Mouse (Mus musculus) forebrain, embryonic 15.5 days (tissue): Measurements from ENCODE around the gene Hadhb. TPM values are rescaled to one million over a fixed set of nuclear protein-coding genes. Genes with fewer than 3 reads are reported as not detected.

Source experiments
- ATAC-seq: fragments of 200-750 bp; cut with Nextera tagmentation; replicated peaks from 2 replicates; pipeline ENCODE4 v1.8.0; 2017; ENCODE audit warnings: mild to moderate bottlenecking, moderate TSS enrichment, moderate library complexity
- H3K27ac ChIP-seq: fragments of 300-500 bp; sonication (generic); replicated peaks from 2 replicates; pipeline ENCODE4 v1.5.1; 2015; ENCODE audit warnings: mild to moderate bottlenecking, inconsistent platforms
- H3K27me3 ChIP-seq: fragments of 300-500 bp; sonication (generic); 2 replicates; pipeline ENCODE4 v1.6.1; 2015; ENCODE audit warnings: inconsistent platforms
- H3K36me3 ChIP-seq: fragments of 300-500 bp; sonication (generic); 2 replicates; pipeline ENCODE4 v1.6.1; 2015; ENCODE audit warnings: mild to moderate bottlenecking, inconsistent platforms
- H3K4me1 ChIP-seq: fragments of 300-500 bp; sonication (generic); 2 replicates; pipeline ENCODE4 v1.6.1; 2015; ENCODE audit warnings: inconsistent platforms
- H3K4me2 ChIP-seq: fragments of 300-500 bp; sonication (generic); replicated peaks from 2 replicates; pipeline ENCODE4 v1.6.1; 2015; ENCODE audit warnings: mild to moderate bottlenecking, inconsistent platforms
- H3K4me3 ChIP-seq: fragments of 300-500 bp; sonication (generic); 2 replicates; pipeline ENCODE4 v1.5.1; 2015; ENCODE audit warnings: mild to moderate bottlenecking, inconsistent platforms
- H3K9ac ChIP-seq: fragments of 300-500 bp; sonication (generic); replicated peaks from 2 replicates; pipeline ENCODE4 v1.6.1; 2015; ENCODE audit warnings: mild to moderate bottlenecking, inconsistent platforms
- H3K9me3 ChIP-seq: fragments of 300-500 bp; sonication (generic); 2 replicates; pipeline ENCODE4 v1.6.1; 2016; ENCODE audit warnings: inconsistent platforms
- WGBS: fragments of 180-500 bp; shearing (Covaris S2); methylation state at CpG from one replicate; pipeline ENCODE4 v1.1.7; 2015; ENCODE audit warnings: mixed read lengths; 5-methylcytosine and 5-hydroxymethylcytosine counted together
- polyA plus RNA-seq: library from polyadenylated mRNA; unstranded; fragments of >200 nt; fragmentation: Nextera tagmentation; extraction: Ambion mirVana; gene quantifications from 2 replicates; pipeline ENCODE4 v1.2.1, GENCODE M21; 2015

Hadhb gene
- polyA plus RNA-seq, 1 experiment from 2014 or later: 73.6 TPM

DNA sequence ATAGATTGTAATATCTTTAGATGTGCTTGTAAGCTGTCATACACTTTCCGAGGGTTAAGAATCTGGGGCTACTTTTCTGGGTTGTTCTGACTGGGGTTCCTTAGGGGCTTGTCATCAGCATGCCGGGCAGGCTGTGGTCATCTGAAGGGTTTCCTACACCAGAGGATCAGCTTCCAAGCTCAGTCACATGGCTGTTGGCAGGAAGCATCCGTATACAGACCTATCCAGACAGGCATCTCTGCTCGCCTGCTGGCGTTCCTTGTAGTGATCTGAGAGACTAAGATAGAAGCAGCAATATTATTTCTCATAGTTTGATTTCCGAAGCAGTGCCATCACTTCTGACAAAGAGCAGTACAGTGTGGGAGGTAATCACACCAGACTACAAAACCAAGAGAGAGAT is 4.6 kb downstream of the Hadhb start:
- Histone ChIP-seq H3K27me3 (no peaks in the 10 kb centered on the region), H3K36me3 (no peaks in the 10 kb centered on the region), H3K4me3 (no peak overlapping the region), H3K4me2 (no peak overlapping the region), H3K9ac (no peak overlapping the region), H3K4me1 (peaks cover 15% of the 10 kb centered on the region), H3K27ac (no peak overlapping the region), H3K9me3 (no peaks in the 10 kb centered on the region)
- ATAC-seq: no peak
- 91% methylated on average over 6 of the region's 6 CpGs for WGBS

DNA sequence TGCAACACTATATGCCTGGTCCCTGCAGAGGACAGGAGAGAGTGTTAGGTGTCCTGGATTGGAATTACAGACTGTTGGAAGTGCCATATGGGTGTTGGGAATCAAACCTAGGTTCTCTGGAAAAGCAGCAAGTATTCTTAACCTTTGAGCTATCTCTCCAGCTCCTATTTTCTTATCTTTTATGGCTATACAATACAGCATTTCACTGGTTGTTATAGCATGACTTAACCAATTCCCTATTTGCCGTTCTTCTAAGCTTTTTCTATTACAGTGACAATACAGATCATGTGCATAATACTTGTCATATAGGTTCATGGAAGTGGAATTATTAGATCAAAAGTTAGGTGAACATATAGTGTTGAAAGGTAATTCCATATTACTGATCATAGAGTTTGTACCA is 6.8 kb downstream of the Hadhb start:
- peaks cover 5% of the 10 kb centered on the region; the same call in 1 of the 2 replicates for H3K4me1 ChIP-seq
- no peak overlapping the region for H3K4me3 ChIP-seq
- H3K9me3 ChIP-seq: no peaks in the 10 kb centered on the region
- H3K4me2 ChIP-seq: no peak overlapping the region
- 92% methylated on average over 1 of the region's 1 CpGs for WGBS
- H3K27me3 ChIP-seq: no peaks in the 10 kb centered on the region
- peaks cover 2% of the 10 kb centered on the region; the same call in 1 of the 2 replicates for H3K36me3 ChIP-seq
- H3K27ac ChIP-seq: no peak overlapping the region
- ATAC-seq: no peak
- no peak overlapping the region for H3K9ac ChIP-seq

DNA sequence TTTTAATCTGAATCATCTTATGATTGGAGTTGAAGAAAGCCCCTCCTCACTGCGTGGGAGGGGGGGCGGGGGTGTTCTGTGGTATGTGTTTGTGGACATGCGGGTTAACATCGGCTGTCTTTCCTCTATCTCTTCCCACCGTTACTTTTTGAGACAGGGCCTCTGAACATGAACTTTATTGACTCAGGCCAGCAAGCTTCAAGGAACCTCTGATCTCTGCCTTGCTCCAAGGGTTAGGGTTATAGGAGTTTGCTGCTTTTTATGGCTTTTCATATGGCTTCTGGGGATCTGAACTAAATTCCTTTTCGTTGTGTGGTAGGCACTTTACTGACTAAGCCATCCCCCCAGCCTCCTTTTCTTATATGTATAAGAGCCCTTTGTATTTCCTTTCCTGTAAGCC is 7.3 kb downstream of the Hadhb start:
- no peaks in the 10 kb centered on the region for H3K27me3 ChIP-seq
- H3K27ac ChIP-seq: no peak overlapping the region
- no peaks in the 10 kb centered on the region for H3K9me3 ChIP-seq
- H3K36me3 ChIP-seq: peaks cover 2% of the 10 kb centered on the region; the same call in 1 of the 2 replicates
- ATAC-seq: no peak
- WGBS: 83% methylated on average over 6 of the region's 6 CpGs
- H3K4me1 ChIP-seq: no peaks in the 10 kb centered on the region
- H3K4me2 ChIP-seq: no peak overlapping the region
- no peak overlapping the region for H3K4me3 ChIP-seq
- H3K9ac ChIP-seq: no peak overlapping the region

DNA sequence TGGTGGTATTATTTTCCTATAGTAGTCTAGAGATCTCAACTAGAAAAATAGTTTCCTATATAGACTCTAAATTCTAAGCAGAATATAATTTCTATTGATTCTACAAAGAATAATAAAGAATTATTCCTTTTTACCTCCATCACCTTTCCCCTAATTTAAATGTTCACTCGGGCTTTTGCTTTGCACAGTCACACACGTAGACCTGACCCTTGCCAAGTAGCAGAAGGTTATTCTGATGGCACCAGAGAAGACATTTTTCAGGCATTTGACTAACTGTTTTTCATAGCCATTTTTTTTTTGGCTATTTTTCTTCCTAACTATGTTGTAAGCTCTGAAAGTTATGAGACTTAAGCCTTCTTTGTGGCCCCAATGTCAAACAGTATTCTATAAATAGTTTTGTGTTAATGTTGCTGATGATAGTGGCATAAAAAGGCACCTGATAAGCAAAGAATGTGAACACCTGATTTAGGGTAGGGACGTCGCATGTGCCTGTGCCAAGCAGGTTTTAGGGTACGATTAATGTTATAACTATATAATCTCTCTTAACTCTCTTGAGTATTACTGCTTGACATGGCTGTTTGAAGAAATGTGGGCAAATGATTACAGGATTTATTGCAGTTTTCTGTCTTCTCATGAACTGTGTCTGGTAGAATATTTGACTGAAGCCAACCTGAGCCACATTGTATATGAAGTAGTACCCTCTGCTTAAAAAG is 10.3 kb downstream of the Hadhb start:
- Histone ChIP-seq H3K27ac (no peak overlapping the region), H3K4me1 (no peaks in the 10 kb centered on the region), H3K4me3 (no peak overlapping the region), H3K9me3 (no peaks in the 10 kb centered on the region), H3K9ac (no peak overlapping the region), H3K36me3 (peaks cover 24% of the 10 kb centered on the region), H3K27me3 (no peaks in the 10 kb centered on the region), H3K4me2 (no peak overlapping the region)
- WGBS: 93% methylated on average over 5 of the region's 5 CpGs
- ATAC-seq: no peak

DNA sequence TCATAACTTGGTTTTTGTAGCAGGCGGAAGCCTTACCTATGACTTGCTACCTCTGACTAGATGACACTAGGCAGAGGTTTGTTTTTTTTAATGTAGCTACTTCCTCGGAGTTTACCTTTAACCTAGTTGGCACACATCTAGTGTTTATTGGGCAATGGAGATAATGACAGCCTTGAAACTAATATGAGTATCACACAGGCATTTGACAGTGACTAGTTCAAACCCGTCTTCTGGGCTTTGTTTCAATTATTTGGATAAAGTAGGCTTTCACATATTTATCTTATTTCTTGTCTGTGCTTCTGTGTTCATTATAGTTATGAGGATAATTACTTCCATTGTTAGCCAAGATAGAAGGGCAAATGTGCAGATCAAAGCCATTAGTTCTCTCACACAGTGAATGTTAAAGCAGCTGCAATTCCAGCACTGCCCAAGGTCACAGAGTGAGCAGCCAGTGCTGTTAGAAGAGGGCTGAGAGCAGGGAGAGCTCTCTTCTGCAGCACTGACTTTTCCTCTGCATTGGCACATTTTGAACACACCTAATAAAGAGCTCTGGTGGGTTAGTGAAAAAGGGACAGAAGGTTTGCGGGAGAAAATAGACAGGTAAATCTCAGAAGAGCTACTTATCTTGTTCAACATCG is 15.4 kb downstream of the Hadhb start:
- no peaks in the 10 kb centered on the region for H3K4me1 ChIP-seq
- no peak overlapping the region for H3K4me2 ChIP-seq
- no peak for ATAC-seq
- H3K9me3 ChIP-seq: no peaks in the 10 kb centered on the region
- 82% methylated on average over 5 of the region's 5 CpGs for WGBS
- no peak overlapping the region for H3K27ac ChIP-seq
- peaks cover 58% of the 10 kb centered on the region for H3K36me3 ChIP-seq
- H3K4me3 ChIP-seq: no peak overlapping the region
- no peak overlapping the region for H3K9ac ChIP-seq
- no peaks in the 10 kb centered on the region for H3K27me3 ChIP-seq

DNA sequence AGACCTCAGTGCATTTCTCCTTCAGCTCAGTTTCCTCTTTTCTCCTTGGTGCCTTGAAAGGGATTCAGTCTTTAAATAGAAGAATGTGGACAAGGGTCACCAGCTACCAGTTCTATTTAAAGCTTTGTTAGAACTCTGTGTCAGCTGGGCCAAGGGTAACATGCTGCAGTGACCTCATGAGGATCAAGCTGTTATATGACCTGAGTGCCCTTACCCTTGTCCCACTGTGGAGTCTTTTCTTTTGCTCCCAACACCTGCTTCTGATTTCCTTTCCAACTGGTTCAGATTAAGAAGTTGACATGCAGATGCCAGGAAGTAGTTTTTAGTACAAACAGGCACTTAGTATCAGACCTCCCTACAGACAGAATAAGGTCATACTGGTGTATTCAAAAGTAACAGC is 17.1 kb downstream of the Hadhb start:
- no peaks in the 10 kb centered on the region for H3K27me3 ChIP-seq
- H3K4me1 ChIP-seq: no peaks in the 10 kb centered on the region
- H3K9ac ChIP-seq: no peak overlapping the region
- no peak overlapping the region for H3K27ac ChIP-seq
- H3K4me2 ChIP-seq: no peak overlapping the region
- ATAC-seq: no peak
- H3K36me3 ChIP-seq: peaks cover 71% of the 10 kb centered on the region
- no peak overlapping the region for H3K4me3 ChIP-seq
- no peaks in the 10 kb centered on the region for H3K9me3 ChIP-seq

DNA sequence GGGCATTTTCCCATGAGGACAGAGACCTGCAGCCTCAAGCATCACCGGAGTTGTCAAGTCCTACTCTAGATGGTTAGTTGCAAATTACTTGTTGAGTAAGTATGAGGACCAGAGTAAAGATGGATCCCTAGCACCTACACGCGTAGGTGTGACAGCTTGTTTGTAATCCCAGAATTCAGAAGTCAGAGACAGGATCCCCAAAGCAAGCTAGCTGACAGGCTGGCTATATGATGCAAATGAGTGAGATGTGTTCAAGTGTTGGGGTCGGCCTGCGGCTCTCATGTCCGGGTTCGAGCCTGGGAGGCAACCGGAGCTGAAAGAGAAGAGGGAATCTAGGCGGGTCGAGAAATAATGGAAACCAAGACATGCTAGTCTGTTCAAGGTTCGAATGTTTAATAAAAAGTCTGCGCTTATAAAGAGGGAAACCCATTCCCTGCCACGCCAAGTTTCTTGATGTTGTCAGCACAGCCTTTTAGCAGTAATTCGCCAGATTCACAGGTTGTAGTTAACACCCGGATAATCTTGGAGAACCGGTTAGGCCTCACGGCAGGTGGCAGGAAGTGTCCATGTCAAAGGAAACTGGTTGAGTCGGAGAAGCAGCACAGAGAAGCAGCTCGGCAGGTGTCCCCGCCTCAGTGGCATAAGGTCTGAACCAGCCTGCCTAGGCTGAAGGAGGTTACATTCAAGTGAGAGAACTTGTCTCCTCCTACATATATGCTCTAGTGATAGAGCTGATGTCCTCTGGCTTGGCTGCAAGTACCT is 18.1 kb downstream of the Hadhb start:
- Histone ChIP-seq H3K36me3 (peaks cover 75% of the 10 kb centered on the region), H3K27me3 (no peaks in the 10 kb centered on the region)
- 50% methylated on average over 20 of the region's 20 CpGs for WGBS

DNA sequence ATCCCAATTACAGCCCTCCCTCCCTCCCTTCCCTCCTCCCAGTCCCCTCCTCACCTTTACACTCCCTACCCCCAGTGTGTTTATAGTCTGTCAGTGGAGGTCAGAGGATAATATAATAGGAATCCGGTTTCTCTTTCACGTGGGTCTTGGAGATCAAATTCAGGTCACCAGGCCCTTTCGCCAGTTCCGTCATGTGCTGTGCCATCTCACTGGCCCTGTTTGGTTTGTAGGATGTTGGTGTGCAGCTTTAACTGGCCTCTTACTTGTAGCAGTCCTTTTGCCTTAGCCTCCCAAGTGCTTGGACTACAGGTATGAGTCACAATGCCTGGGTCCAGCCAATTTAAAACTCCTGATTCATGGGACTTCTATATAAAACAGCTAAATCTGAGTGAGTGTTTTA is 20.8 kb downstream of the Hadhb start:
- WGBS: 75% methylated on average over 4 of the region's 4 CpGs
- Histone ChIP-seq H3K36me3 (peaks cover 72% of the 10 kb centered on the region), H3K4me2 (no peak overlapping the region)

More for the DNA sequence above, 18.1 kb downstream of the Hadhb start:
- H3K9ac ChIP-seq: no peak overlapping the region
- no peak overlapping the region for H3K27ac ChIP-seq
- no peak overlapping the region for H3K4me3 ChIP-seq
- no peaks in the 10 kb centered on the region for H3K4me1 ChIP-seq
- no peaks in the 10 kb centered on the region for H3K9me3 ChIP-seq
- no peak for ATAC-seq
- H3K4me2 ChIP-seq: no peak overlapping the region

DNA sequence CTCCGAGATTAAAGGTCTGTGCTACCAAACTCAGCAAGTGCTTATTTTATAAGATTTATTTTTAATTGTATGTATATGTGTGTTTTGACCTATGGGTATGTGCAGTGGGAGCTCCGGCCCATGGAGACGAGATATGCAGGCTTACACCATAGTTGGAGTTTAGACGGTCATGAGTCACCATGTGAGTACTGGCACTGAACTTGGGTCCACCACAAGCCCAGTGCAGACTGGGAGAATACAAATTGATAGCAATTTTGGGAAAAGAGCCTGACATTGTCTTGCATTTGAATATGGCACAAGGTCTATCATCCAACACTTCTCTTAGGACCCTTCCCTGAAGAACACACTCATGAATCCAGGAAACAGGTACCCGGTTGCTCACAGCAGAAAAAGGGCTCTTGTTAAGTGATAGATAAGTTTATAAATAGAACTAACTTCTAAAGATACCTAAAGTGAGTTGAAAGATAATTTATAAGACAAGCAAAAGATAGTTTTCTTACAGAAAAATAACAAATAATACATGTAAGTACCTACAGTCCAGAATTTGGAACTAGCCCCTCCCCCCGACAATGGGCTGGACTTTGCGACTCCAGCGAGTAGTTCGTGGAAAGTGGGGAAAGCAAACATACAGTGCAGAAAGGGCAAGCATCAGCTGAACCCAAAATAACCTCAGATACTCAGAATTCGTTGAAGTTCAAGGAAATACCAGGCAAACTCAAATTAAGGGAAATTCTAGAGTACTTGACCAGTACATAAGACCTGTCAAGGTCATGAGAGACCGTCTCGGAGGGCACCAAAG is 32.8 kb downstream of the Hadhb start:
- WGBS: 93% methylated on average over 12 of the region's 12 CpGs

More for the DNA sequence above, 20.8 kb downstream of the Hadhb start:
- no peak overlapping the region for H3K27ac ChIP-seq
- no peak for ATAC-seq
- H3K9ac ChIP-seq: no peak overlapping the region
- no peak overlapping the region for H3K4me3 ChIP-seq
- H3K4me1 ChIP-seq: no peaks in the 10 kb centered on the region
- H3K9me3 ChIP-seq: no peaks in the 10 kb centered on the region
- no peaks in the 10 kb centered on the region for H3K27me3 ChIP-seq

DNA sequence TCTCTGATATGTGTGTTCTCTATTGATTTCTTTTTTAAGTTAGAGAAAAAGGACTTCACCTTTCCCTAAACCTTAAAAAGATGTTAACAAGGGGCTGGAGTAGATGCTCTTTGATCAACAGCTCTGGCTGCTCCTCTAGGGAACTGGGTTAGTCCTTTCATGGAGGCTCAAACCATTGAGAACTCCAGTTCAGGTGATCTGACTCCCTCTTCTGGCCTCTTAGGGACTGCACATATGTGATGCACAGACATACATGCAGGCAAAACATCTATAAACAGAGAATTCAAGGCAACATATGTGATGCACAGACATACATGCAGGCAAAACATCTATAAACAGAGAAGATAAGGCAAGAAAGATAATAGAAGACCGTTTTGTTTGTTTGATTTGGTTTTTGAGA is 37.4 kb downstream of the Hadhb start:
- H3K4me1 ChIP-seq: no peaks in the 10 kb centered on the region
- WGBS: 90% methylated on average over 1 of the region's 1 CpGs
- H3K4me3 ChIP-seq: no peak overlapping the region
- no peaks in the 10 kb centered on the region for H3K27me3 ChIP-seq
- no peaks in the 10 kb centered on the region for H3K9me3 ChIP-seq
- H3K36me3 ChIP-seq: peaks cover 12% of the 10 kb centered on the region
- ATAC-seq: no peak
- no peak overlapping the region for H3K4me2 ChIP-seq
- H3K27ac ChIP-seq: no peak overlapping the region
- no peak overlapping the region for H3K9ac ChIP-seq

More for the DNA sequence above, 32.8 kb downstream of the Hadhb start:
- Histone ChIP-seq H3K9ac (no peak overlapping the region), H3K4me2 (no peak overlapping the region), H3K27me3 (no peaks in the 10 kb centered on the region), H3K4me3 (no peak overlapping the region), H3K27ac (no peak overlapping the region), H3K4me1 (no peaks in the 10 kb centered on the region), H3K36me3 (peaks cover 34% of the 10 kb centered on the region), H3K9me3 (no peaks in the 10 kb centered on the region)
- ATAC-seq: no peak

DNA sequence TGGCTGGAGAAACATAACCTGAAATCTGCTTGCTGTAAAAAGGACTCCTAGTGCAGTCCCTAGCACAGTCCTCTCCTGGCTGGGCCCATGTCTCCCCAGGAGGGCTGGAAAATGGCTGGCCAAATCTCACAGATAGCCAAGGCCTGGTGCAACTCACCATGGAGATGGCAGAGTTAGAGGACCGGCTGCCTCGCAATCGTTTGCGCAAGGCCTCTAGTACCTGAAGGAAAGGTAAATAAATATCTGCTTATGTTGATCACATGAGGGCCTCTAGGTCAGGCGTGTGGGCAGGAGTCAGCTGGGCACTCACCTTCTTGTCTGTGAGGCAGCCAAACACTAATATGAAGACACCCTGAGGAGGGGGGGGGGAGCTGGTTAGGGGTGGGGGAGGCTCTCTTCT is 40.3 kb downstream of the Hadhb start:
- no peak for ATAC-seq

DNA sequence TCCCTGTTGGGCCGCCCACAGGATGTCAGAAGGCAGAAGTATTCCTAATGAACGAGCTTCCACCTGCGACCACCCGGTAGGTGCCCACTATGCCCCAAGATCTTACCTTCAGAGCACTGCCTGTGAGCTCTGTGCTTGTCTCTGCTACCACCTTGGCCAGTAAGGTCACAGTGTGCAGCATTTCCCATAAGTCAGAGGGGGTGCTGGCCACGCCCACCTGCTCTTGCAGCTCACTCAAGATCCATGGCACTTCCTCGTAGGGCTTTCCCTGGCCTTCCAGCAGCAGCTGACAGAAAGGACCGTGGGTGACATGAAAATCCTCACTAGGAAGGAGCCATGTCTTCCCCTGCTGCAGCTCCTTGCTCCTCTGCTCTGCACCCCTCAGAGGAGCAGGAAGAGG is 43.2 kb downstream of the Hadhb start:
- no peak overlapping the region for H3K4me3 ChIP-seq
- H3K9me3 ChIP-seq: no peaks in the 10 kb centered on the region
- no peak overlapping the region for H3K9ac ChIP-seq
- no peaks in the 10 kb centered on the region for H3K4me1 ChIP-seq
- no peak overlapping the region for H3K4me2 ChIP-seq
- ATAC-seq: no peak
- H3K36me3 ChIP-seq: no peaks in the 10 kb centered on the region
- WGBS: 75% methylated on average over 7 of the region's 7 CpGs
- no peaks in the 10 kb centered on the region for H3K27me3 ChIP-seq
- no peak overlapping the region for H3K27ac ChIP-seq

More for the DNA sequence above, 40.3 kb downstream of the Hadhb start:
- 93% methylated on average over 5 of the region's 5 CpGs for WGBS
- no peak overlapping the region for H3K4me2 ChIP-seq
- no peaks in the 10 kb centered on the region for H3K9me3 ChIP-seq
- no peaks in the 10 kb centered on the region for H3K4me1 ChIP-seq
- no peak overlapping the region for H3K9ac ChIP-seq
- no peak overlapping the region for H3K27ac ChIP-seq
- H3K36me3 ChIP-seq: no peaks in the 10 kb centered on the region
- no peak overlapping the region for H3K4me3 ChIP-seq
- no peaks in the 10 kb centered on the region for H3K27me3 ChIP-seq
